Mouse (Mus musculus) embryonic fibroblast, embryonic 13.5 days (primary cell): ENCODE measurements around the gene Smarca4. TPM values are rescaled to one million over a fixed set of nuclear protein-coding genes. Genes with fewer than 3 reads are reported as not detected.

Experiments
- H3K27ac ChIP-seq: 2 replicates; pipeline ENCODE4 v1.5.1; 2012; ENCODE audit warnings: low read length, control low read depth, inconsistent platforms; ENCODE audit not compliant: insufficient read depth
- H3K4me1 ChIP-seq: 2 replicates; pipeline ENCODE4 v1.6.1; 2011; ENCODE audit warnings: low read length; ENCODE audit not compliant: control insufficient read depth, insufficient read depth
- H3K4me3 ChIP-seq: 2 replicates; pipeline ENCODE4 v1.5.1; 2011; ENCODE audit warnings: mild to moderate bottlenecking, control low read depth, low read length; ENCODE audit not compliant: insufficient read depth
- CTCF ChIP-seq: IDR thresholded peaks from 2 replicates; pipeline ENCODE4 v1.5.1; 2011; ENCODE audit warnings: mild to moderate bottlenecking, control low read depth, low read length, moderate library complexity, borderline replicate concordance; ENCODE audit not compliant: insufficient read depth
- POLR2A ChIP-seq: IDR thresholded peaks from 2 replicates; pipeline ENCODE4 v1.6.1; 2011; ENCODE audit warnings: low read depth, mild to moderate bottlenecking, control low read depth, low read length, moderate library complexity
- polyA plus RNA-seq: library from polyadenylated mRNA; stranded (reverse); fragments of >200 nt; gene quantifications from 2 replicates; pipeline ENCODE4 v1.2.4, GENCODE M21; 2011; ENCODE audit warnings: low read depth; ENCODE audit not compliant: missing spikeins, insufficient read length

Smarca4 gene
- polyA plus RNA-seq = 73.5 and 81.7 TPM in 2 replicates

GRCm38 (mm10) chr9:21615617-21616231 is at the start of gene Smarca4:
TSS of gene Smarca4 (plus strand) at chr9:21616169.
- no peak for TF ChIP-seq CTCF
- TF ChIP-seq POLR2A = peak; percentile 90
- 0 out of 2 replicates have a peak, but pooled peaks cover 2% of the 10 kb centered on the region for H3K4me1 ChIP-seq
- H3K4me3 ChIP-seq = peak within 1 kb of the TSS; percentile 78
- H3K27ac ChIP-seq = peak within 1 kb of the TSS; percentile 90

GRCm38 (mm10) chr9:21566538-21566937 is 49.4 kb upstream of the Smarca4 start:
- Histone ChIP-seq H3K4me3 (no peak overlapping the region), H3K4me1 (peaks cover 4% of the 10 kb centered on the region)
- TF ChIP-seq POLR2A (no peak), CTCF (no peak)

GRCm38 (mm10) chr9:21567051-21567450 is 48.9 kb upstream of the Smarca4 start:
- Histone ChIP-seq H3K4me1 (peaks cover 4% of the 10 kb centered on the region), H3K4me3 (no peak overlapping the region), H3K27ac (no peak overlapping the region)
- TF ChIP-seq CTCF (no peak), POLR2A (no peak)

More at GRCm38 (mm10) chr9:21566538-21566937, 49.4 kb upstream of the Smarca4 start:
- no peak overlapping the region for H3K27ac ChIP-seq

GRCm38 (mm10) chr9:21568657-21569255 is 47.2 kb upstream of the Smarca4 start:
- no peak overlapping the region for H3K27ac ChIP-seq

GRCm38 (mm10) chr9:21574012-21574801 is 41.8 kb upstream of the Smarca4 start:
- H3K27ac ChIP-seq = no peak overlapping the region
- H3K4me3 ChIP-seq = no peak overlapping the region
- no peaks in the 10 kb centered on the region for H3K4me1 ChIP-seq
- no peak for TF ChIP-seq CTCF
- TF ChIP-seq POLR2A = no peak

More at GRCm38 (mm10) chr9:21568657-21569255, 47.2 kb upstream of the Smarca4 start:
- no peak overlapping the region for H3K4me3 ChIP-seq
- peaks cover 4% of the 10 kb centered on the region for H3K4me1 ChIP-seq
- TF ChIP-seq CTCF (no peak), POLR2A (no peak)

GRCm38 (mm10) chr9:21575253-21575652 is 40.7 kb upstream of the Smarca4 start:
- no peak overlapping the region for H3K27ac ChIP-seq
- H3K4me1 ChIP-seq = no peaks in the 10 kb centered on the region
- no peak overlapping the region for H3K4me3 ChIP-seq
- TF ChIP-seq CTCF (no peak), POLR2A (no peak)

- Histone ChIP-seq H3K4me1 (no peaks in the 10 kb centered on the region), H3K4me3 (no peak overlapping the region)
- TF ChIP-seq CTCF (no peak), POLR2A (no peak)
Observed at GRCm38 (mm10) chr9:21576286-21576685, 39.7 kb upstream of the Smarca4 start.

GRCm38 (mm10) chr9:21578226-21578625 is 37.7 kb upstream of the Smarca4 start:
- H3K4me3 ChIP-seq = no peak overlapping the region
- TF ChIP-seq POLR2A (no peak), CTCF (no peak)
- H3K27ac ChIP-seq = no peak overlapping the region
- no peaks in the 10 kb centered on the region for H3K4me1 ChIP-seq

More at GRCm38 (mm10) chr9:21576286-21576685, 39.7 kb upstream of the Smarca4 start:
- no peak overlapping the region for H3K27ac ChIP-seq

GRCm38 (mm10) chr9:21585401-21585800 is 30.6 kb upstream of the Smarca4 start:
- Histone ChIP-seq H3K4me1 (no peaks in the 10 kb centered on the region), H3K4me3 (no peak overlapping the region), H3K27ac (no peak overlapping the region)
- TF ChIP-seq CTCF (no peak), POLR2A (no peak)
